Mouse (Mus musculus) layer of hippocampus, adult 8-10 months (tissue): ENCODE results near the gene Gm20814. TPM values are rescaled to one million over a fixed set of nuclear protein-coding genes. Genes with fewer than 3 reads are reported as not detected.
"Not testable (repeated sequence)": the region's sequence is repeated elsewhere in the genome, so short reads cannot be mapped to it uniquely, and the experiment has no call there.

Source experiments
- DNase-seq, 2 experiments: peaks; one replicate each; pipeline ENCODE4 v3.0.0; 2022; ENCODE audit warnings: low spot score in 2 of 2
- total RNA-seq, 4 experiments: library from RNA; stranded (reverse); gene quantifications; 2 replicates each; pipeline ENCODE4 v1.2.4; 2022

The Gm20814 gene
- not detected for total RNA-seq

DNA sequence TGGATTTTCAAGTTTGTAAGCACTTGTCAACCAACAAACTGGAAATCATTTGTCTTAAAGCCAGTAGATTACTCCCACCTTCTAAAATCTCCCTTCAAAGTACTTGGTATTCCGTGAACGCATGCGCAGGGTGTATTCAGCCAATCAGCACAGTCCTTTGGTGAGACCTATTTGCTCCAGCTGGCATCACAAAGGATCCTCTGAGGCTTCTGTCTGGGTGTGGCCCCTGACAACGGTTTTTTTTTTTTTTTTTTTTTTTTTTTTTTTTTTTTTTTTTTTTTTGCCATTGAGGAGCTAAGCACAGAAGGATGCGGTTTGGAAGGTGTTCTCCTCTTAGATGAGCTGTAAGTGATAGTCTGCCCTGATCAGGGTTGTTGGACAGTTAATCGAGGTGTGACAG is at the start of gene Gm20814:
TSS of gene Gm20814 (plus strand) at position 301 of the 400 bp plus-strand sequence.
- DNase-seq, result not testable (repeated sequence)
